Mouse (Mus musculus) activated CD4-positive, CD25-positive, alpha-beta regulatory T cell, adult 4 months (primary cell): ENCODE measurements around the gene Focad. TPM values are rescaled to one million over a fixed set of nuclear protein-coding genes. Genes with fewer than 3 reads are reported as not detected.

ENCODE experiments used
- ATAC-seq: one replicate; pipeline ENCODE4 v1.8.0; 2017
- polyA plus RNA-seq, 2 experiments: library from polyadenylated mRNA; unstranded; fragments of 100-300 nt; shearing (Covaris generic); gene quantifications; one replicate each; pipeline ENCODE4 v1.2.1; 2017

The Focad gene
- polyA plus RNA-seq, 2 experiments from 2014 or later, result 11.2 to 15.4 TPM

DNA sequence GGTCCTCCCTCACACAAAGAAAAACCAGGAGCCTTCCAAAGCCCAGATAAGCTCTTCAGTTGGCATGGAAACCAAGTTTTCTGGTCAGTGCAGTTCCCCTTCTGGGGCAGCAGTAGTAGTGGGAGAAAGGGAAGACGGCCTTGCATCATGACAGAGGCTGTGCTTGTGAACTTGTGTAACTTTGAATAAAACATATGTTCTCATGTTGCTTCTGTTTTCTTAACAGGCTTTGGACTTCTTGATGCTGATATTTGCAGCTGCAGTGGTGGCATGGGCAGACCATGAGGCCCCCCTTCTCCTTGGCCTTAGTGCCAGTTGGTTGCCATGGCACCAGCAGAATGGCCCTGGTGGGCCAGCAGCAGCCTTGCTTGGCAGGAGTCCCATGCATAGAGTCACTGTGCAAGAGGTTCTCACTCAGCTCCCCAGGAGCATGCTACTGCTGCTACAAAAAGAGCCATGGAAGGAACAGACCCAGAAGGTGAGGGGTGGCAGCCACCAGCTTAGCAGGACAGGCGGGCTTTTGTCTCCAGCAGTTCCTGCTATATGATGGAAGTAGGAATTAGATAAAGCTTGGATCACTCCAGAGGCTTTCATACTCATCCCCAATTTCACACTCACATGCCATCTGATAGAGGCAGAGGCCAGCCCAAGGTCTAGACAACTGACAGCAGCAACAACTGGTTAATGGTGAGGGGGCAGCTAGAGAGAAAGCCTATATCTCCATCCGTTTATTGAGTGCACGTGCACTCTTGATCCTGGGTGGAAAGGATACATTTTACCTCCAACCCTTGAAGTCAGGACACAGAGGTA is 312.7 kb downstream of the Focad start:
- ATAC-seq, result no peak

DNA sequence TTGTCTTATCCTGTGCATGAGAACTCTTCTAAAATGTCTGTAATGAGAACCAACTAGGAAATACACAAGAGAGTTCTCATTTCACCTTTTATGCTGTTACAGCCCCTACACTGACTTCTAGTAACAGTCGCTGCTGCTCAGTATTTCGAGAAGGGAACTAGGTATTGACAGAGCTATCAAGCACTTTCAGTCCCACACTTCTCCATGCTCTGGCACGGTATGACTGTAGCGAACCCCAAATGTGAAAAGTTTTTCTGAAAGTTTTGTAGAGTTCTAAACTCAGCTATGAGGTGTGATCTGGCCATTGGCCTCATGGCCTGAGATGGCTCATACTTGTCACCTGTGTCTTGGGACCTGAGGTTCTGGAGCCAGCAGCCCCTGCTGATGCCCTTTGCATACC is 314.9 kb downstream of the Focad start:
- no peak for ATAC-seq

GRCm38 (mm10) chr4:88412331-88412730 is 317.9 kb downstream of the Focad start:
- no peak for ATAC-seq

- ATAC-seq, result no peak
These were observed 320.6 kb downstream of the Focad start for GRCm38 (mm10) chr4:88415017-88415416.

- ATAC-seq, result no peak
These were observed 324.9 kb downstream of the Focad start for GRCm38 (mm10) chr4:88419378-88419777.

DNA sequence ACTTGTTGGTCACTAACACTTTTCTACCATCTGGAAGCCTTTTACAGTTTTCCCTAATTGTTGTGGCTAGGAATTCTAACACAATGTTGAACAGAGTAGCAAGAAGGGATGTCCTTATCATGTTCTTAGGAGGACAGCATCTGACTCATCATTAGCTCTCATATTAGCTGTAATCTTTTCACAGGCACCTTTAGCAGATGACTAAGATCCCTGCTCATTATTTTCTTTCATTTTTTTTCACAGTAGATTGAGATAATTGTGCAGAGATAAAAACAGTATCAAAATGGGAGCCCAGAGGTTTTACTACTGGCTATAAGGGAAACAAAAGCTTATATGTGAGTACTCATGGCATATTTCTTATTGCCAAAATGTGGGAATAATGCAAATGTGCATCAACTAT is 330.1 kb downstream of the Focad start:
- ATAC-seq, result no peak

- ATAC-seq, result no peak
These were observed 333.3 kb downstream of the Focad start for GRCm38 (mm10) chr4:88427630-88428239.

DNA sequence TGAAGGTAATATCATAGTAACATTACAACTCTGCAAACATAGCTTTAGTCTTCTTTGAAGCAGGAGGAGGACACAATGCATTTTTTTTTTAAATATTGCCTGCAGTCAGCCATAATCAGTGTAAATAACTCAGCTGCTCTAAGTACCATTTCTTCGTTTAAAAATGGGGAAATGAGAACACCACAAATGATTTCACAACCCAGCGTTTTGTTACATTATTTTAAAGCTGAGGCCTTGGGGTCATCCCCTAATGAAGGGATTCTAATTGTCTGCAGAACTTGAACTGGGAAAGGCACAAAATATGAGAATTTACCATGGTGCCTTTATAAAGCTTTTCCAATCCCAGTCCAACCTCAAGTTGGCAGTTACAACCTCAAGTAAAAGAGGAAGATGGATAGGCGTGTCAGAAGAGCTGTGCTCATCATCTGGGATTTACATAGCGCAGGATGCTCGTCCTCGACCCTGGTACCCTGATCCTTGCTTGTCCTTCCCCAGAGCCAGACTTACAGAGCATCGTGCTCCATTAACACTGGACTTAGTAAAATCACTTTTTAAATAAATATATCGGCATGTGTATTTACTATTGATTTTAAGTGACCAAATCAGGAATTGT is 338.1 kb downstream of the Focad start:
- no peak for ATAC-seq

DNA sequence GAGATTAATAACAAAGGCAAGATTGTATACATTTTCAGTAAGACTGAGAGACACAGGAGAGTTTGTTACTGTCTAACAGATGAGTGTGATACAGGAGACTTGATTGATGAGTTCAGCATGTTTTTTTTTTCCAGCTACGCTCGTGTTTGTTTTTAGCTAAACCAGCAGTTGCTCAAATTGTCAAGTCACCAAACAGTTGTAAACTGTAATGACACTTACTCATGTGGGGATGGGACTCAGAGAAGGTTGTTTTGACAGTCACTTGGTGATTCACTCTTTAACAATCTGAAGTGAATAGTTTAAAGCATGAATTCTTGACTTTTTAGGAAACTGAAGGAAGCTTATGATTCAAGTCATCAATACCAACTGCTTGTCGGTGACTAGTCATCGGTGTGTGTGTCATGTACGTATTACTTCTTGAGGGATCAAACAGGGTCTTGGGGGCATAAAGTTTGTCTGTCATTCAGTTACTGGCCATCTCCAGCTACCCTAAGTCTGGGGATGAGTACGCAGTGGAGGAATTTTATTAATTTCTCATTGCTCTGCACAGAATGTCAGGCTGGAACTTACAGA is 342.2 kb downstream of the Focad start:
- no peak for ATAC-seq

DNA sequence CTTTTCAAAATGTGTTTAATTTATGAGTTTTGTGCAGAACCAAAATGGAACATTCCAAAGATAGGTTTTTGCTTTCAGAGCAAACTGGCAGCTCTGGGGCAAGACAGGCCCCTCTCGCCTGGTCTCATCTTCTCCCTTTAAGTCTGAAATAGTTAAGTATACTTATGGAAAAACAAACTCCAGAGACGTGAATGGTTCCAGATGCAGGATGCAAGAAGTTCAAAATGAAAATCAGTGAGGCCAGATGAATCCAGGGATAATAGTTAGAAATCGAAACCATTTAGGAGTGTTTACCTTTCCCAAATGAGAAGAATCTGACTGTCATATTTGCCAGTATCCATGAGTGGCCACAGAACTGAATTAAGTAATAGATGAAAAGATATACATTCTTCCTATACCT is 342.7 kb downstream of the Focad start:
- ATAC-seq, result no peak

DNA sequence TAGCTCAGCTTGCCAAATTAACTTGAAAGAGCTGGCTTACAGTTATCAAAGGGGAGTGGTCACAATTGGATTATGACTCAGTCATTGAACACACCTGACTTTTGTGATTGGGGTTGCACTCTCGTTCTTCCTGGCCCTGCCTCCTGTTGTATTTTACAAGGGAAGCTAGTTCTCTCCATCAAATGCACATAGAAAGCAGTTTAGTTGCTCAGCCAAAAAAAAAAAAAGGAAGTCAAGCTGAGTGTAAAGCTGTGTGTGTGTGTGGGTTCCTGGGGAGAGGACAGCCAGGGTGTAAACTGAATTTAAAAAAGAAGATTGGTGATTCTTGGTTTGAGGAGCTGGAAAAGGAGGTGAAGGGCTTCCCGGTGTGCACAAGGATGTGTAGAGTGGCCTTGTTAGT is 343.5 kb downstream of the Focad start:
- no peak for ATAC-seq

DNA sequence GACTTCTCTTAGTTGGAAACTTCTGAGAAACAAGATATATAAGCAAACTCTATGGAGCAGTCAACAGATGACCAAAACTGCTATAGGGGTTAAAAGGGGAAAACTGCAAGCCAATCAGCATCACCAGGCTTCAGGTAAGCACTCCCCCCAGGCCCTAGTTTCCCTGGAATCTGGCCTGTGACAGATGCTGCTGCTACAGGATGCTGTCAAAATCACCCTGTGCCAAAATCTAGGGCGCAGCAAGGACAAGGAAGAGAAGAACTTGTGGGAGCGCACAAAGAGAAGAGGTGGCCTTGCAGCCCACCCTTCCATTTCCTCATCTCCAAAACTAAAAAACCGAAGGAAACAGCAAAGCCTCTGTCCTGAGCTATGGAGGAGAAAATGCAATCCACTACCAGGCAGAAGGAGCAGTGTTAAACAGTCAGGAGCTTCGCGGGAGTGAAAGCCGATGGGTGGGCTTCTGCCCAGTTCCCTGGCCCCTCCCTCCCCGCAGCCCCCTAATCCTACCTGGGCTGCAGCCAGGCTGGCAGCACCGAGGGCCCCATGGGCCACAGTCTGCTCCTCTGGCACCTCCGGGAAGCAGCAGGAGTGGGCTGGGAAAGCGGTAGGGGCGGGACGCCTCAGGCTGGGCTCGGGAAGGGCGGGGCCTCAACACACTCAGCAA is 344.0 kb downstream of the Focad start, which contains the start of gene Hacd4:
Gene Hacd4, minus strand, starts transcription at position 603 of the 664 bp plus-strand sequence.
- no peak for ATAC-seq

DNA sequence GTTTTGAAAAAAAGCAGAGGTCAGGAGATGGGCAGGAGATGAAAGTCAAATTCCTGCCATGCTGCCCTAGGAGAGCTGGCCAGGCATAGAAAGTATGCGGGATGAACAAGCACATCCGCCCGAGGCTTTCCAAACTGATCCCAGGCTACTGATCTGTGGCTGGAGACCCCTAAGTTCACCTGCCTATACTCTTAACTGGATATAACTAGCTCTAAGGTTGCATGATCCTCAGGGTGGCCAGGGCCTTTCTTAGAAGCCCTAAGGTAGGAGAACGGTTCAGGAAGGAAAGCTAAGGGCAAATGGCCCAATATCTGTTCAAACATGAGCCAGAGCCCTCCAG is 344.5 kb downstream of the Focad start:
- ATAC-seq, result no peak

DNA sequence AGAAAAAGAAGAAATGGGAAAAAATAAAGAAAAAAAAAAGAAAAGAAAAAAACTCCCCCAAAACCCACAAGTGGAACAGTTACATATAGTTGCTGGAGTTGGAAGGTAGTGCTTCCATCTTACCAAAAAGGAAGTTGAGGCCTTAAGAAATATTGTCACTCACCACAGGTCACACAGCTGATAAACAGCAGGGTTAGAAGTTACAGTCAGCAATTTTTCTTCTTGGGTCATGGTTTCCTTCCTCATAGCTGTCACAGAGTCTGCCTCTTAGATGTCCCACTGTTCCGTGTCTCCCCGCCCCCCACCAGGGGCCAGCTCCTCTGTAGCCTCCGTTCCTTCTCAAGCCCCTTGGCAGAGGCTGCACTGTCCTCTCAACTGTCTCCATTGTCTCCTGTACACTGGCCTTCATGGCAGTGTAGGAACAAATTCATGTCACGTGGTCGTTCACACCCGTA is 345.3 kb downstream of the Focad start:
- ATAC-seq, result no peak

GRCm38 (mm10) chr4:88440814-88441213 is 346.4 kb downstream of the Focad start:
- ATAC-seq, result no peak

- ATAC-seq, result no peak
These were observed 354.5 kb downstream of the Focad start for GRCm38 (mm10) chr4:88448976-88449375.

- ATAC-seq, result peak; percentile 93
These were observed 355.8 kb downstream of the Focad start for GRCm38 (mm10) chr4:88450087-88450765.

DNA sequence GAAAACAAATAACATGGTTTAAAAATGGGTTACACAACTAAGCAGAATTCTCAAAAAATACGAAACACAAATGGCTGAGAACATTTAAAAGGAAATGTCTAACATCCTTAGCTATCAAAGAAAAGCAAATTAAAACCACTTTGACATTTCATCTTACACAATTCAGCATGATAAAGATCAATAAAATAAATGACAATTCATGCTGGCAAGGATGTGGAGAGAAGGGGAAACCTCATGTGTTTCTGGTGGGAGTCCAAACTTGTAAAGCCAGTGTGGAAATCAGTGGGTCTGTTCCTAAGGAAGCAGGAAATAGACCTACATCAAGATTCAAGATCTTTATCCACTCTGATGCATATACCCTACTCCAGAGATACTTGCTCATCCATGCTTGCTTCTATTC is 363.7 kb downstream of the Focad start:
- no peak for ATAC-seq

GRCm38 (mm10) chr4:88458673-88459072 is 364.2 kb downstream of the Focad start:
- ATAC-seq, result no peak
